Mouse (Mus musculus): Measurements from ENCODE around the gene Jmjd4.

Gene Jmjd4

GRCm38 (mm10) chr11:59449741-59450229 lies at the start of gene Jmjd4:
Gene Jmjd4 (plus strand): TSS chr11:59450045.
- in situ Hi-C loops (cut with MboI; ENCODE audit: unreplicated experiment in 2 of 2), result no loop called here

- in situ Hi-C loops (cut with MboI; ENCODE audit: unreplicated experiment in 2 of 2), result no loop called here
These were observed 49.0 kb upstream of the Jmjd4 start for GRCm38 (mm10) chr11:59400876-59401275.

GRCm38 (mm10) chr11:59405761-59406160 lies 44.1 kb upstream of the Jmjd4 start:
- in situ Hi-C loops (cut with MboI; ENCODE audit: unreplicated experiment in 2 of 2), result no loop called here

GRCm38 (mm10) chr11:59410851-59411250 lies 39.0 kb upstream of the Jmjd4 start:
- in situ Hi-C loops (cut with MboI; ENCODE audit: unreplicated experiment in 2 of 2), result no loop called here

GRCm38 (mm10) chr11:59412058-59412457 lies 37.8 kb upstream of the Jmjd4 start:
- in situ Hi-C loops (cut with MboI; ENCODE audit: unreplicated experiment in 2 of 2), result no loop called here

- in situ Hi-C loops (cut with MboI; ENCODE audit: unreplicated experiment in 2 of 2), result no loop called here
These were observed 36.6 kb upstream of the Jmjd4 start for GRCm38 (mm10) chr11:59412999-59413863.

- in situ Hi-C loops (cut with MboI; ENCODE audit: unreplicated experiment in 2 of 2), result no loop called here
These were observed 31.1 kb upstream of the Jmjd4 start for GRCm38 (mm10) chr11:59418708-59419107.

GRCm38 (mm10) chr11:59421436-59421835 lies 28.4 kb upstream of the Jmjd4 start:
- in situ Hi-C loops (cut with MboI; ENCODE audit: unreplicated experiment in 2 of 2), result loop anchor here in 1 of 2 experiments (5.0 kb wide), 3 partner anchors 39 to 109 kb away; no protein-coding TSS in a partner anchor

- in situ Hi-C loops (cut with MboI; ENCODE audit: unreplicated experiment in 2 of 2), result loop anchor here in 1 of 2 experiments (5.0 kb wide), 3 partner anchors 40 to 110 kb away; no protein-coding TSS in a partner anchor
These were observed 27.9 kb upstream of the Jmjd4 start for GRCm38 (mm10) chr11:59421967-59422366.

- in situ Hi-C loops (cut with MboI; ENCODE audit: unreplicated experiment in 2 of 2), result loop anchor here in 1 of 2 experiments (5.0 kb wide), 3 partner anchors 41 to 111 kb away; no protein-coding TSS in a partner anchor
These were observed 26.7 kb upstream of the Jmjd4 start for GRCm38 (mm10) chr11:59423010-59423588.

GRCm38 (mm10) chr11:59425671-59426101 lies 24.2 kb upstream of the Jmjd4 start:
- in situ Hi-C loops (cut with MboI; ENCODE audit: unreplicated experiment in 2 of 2), result loop anchor here in 1 of 2 experiments (5.0 kb wide), 2 partner anchors 57 to 118 kb away; partner anchors contain the start of gene Wnt9a

GRCm38 (mm10) chr11:59428057-59428660 lies 21.7 kb upstream of the Jmjd4 start:
- in situ Hi-C loops (cut with MboI; ENCODE audit: unreplicated experiment in 2 of 2), result loop anchor here in 1 of 2 experiments (5.0 kb wide), 2 partner anchors 54 to 121 kb away; partner anchors contain the start of gene Wnt9a

GRCm38 (mm10) chr11:59429959-59430358 lies 19.9 kb upstream of the Jmjd4 start:
- in situ Hi-C loops (cut with MboI; ENCODE audit: unreplicated experiment in 2 of 2), result loop anchor here in 1 of 2 experiments (5.0 kb wide), 2 partner anchors 52 to 123 kb away; partner anchors contain the start of gene Wnt9a

- in situ Hi-C loops (cut with MboI; ENCODE audit: unreplicated experiment in 2 of 2), result no loop called here
These were observed 17.6 kb upstream of the Jmjd4 start for GRCm38 (mm10) chr11:59432261-59432660.

- in situ Hi-C loops (cut with MboI; ENCODE audit: unreplicated experiment in 2 of 2), result no loop called here
These were observed 11.9 kb upstream of the Jmjd4 start for GRCm38 (mm10) chr11:59437954-59438353.

GRCm38 (mm10) chr11:59443102-59443501 lies 6.7 kb upstream of the Jmjd4 start:
- in situ Hi-C loops (cut with MboI; ENCODE audit: unreplicated experiment in 2 of 2), result no loop called here

GRCm38 (mm10) chr11:59450230-59450771 lies 456 bp downstream of the Jmjd4 start:
- in situ Hi-C loops (cut with MboI; ENCODE audit: unreplicated experiment in 2 of 2), result no loop called here

GRCm38 (mm10) chr11:59451086-59451485 lies 1.2 kb downstream of the Jmjd4 start, which contains the start of gene Snap47:
Gene Snap47 (minus strand): TSS chr11:59451186.
- in situ Hi-C loops (cut with MboI; ENCODE audit: unreplicated experiment in 2 of 2), result no loop called here

GRCm38 (mm10) chr11:59456346-59456745 lies 6.5 kb downstream of the Jmjd4 start:
- in situ Hi-C loops (cut with MboI; ENCODE audit: unreplicated experiment in 2 of 2), result no loop called here

GRCm38 (mm10) chr11:59456891-59457290 lies 7.0 kb downstream of the Jmjd4 start:
- in situ Hi-C loops (cut with MboI; ENCODE audit: unreplicated experiment in 2 of 2), result no loop called here

Data from v-Abl transformed pro-B cells (cell line).